Mouse (Mus musculus) hindbrain, embryonic 13.5 days (tissue): ENCODE data around the gene Tmem101. TPM values are rescaled to one million over a fixed set of nuclear protein-coding genes. Genes with fewer than 3 reads are reported as not detected.

Experiments
- ATAC-seq: fragments of 200-750 bp; cut with Nextera tagmentation; 2 replicates; pipeline ENCODE4 v1.8.0; 2017; ENCODE audit warnings: moderate TSS enrichment; ENCODE audit not compliant: low FRiP score
- H3K27ac ChIP-seq: fragments of 300-500 bp; sonication (generic); 2 replicates; pipeline ENCODE4 v1.5.1; 2015; ENCODE audit warnings: inconsistent platforms, mild to moderate bottlenecking, moderate library complexity
- H3K27me3 ChIP-seq: fragments of 300-500 bp; sonication (generic); 2 replicates; pipeline ENCODE4 v1.6.1; 2015; ENCODE audit warnings: mild to moderate bottlenecking, inconsistent platforms
- H3K36me3 ChIP-seq: fragments of 300-500 bp; sonication (generic); 2 replicates; pipeline ENCODE4 v1.6.1; 2015; ENCODE audit warnings: mild to moderate bottlenecking, inconsistent platforms
- H3K4me1 ChIP-seq: fragments of 300-500 bp; sonication (generic); replicated peaks from 2 replicates; pipeline ENCODE4 v1.6.1; 2015; ENCODE audit warnings: inconsistent platforms
- H3K4me2 ChIP-seq: fragments of 300-500 bp; sonication (generic); 2 replicates; pipeline ENCODE4 v1.6.1; 2015; ENCODE audit warnings: inconsistent platforms, mild to moderate bottlenecking, moderate library complexity
- H3K4me3 ChIP-seq: fragments of 300-500 bp; sonication (generic); 2 replicates; pipeline ENCODE4 v1.5.1; 2015; ENCODE audit warnings: mild to moderate bottlenecking, inconsistent platforms
- H3K9ac ChIP-seq: fragments of 300-500 bp; sonication (generic); 2 replicates; pipeline ENCODE4 v1.6.1; 2015; ENCODE audit warnings: mild to moderate bottlenecking, inconsistent platforms
- H3K9me3 ChIP-seq: fragments of 300-500 bp; sonication (generic); 2 replicates; pipeline ENCODE4 v1.6.1; 2016; ENCODE audit warnings: inconsistent platforms
- whole genome bisulfite sequencing: fragments of 180-500 bp; shearing (Covaris S2); methylation state at CpG from one replicate; pipeline ENCODE4 v1.1.7; 2015; 5-methylcytosine and 5-hydroxymethylcytosine counted together
- polyA plus RNA-seq: library from polyadenylated mRNA; unstranded; fragments of >200 nt; fragmentation: Nextera tagmentation; extraction: Ambion mirVana; gene quantifications from 2 replicates; pipeline ENCODE4 v1.2.1, GENCODE M21; 2015

The Tmem101 gene
- polyA plus RNA-seq, 1 experiment from 2014 or later: 37.9 TPM

GRCm38 (mm10) chr11:102145471-102146001 is 10.7 kb downstream of the Tmem101 start, which contains the start of gene Nags:
Gene Nags, plus strand, starts transcription at chr11:102145513.
- Histone ChIP-seq H3K27me3 (peaks cover 78% of the 10 kb centered on the region), H3K36me3 (no peaks in the 10 kb centered on the region), H3K9me3 (no peaks in the 10 kb centered on the region), H3K4me3 (peak within 1 kb of the TSS; percentile 30), H3K9ac (peak within 1 kb of the TSS; percentile 29; the same call in 1 of the 2 replicates), H3K4me1 (peaks cover 24% of the 10 kb centered on the region), H3K4me2 (peak within 1 kb of the TSS; percentile 44), H3K27ac (no peak within 1 kb of the TSS)
- WGBS: 2% methylated on average over 50 of the region's 50 CpGs
- no peak for ATAC-seq

DNA sequence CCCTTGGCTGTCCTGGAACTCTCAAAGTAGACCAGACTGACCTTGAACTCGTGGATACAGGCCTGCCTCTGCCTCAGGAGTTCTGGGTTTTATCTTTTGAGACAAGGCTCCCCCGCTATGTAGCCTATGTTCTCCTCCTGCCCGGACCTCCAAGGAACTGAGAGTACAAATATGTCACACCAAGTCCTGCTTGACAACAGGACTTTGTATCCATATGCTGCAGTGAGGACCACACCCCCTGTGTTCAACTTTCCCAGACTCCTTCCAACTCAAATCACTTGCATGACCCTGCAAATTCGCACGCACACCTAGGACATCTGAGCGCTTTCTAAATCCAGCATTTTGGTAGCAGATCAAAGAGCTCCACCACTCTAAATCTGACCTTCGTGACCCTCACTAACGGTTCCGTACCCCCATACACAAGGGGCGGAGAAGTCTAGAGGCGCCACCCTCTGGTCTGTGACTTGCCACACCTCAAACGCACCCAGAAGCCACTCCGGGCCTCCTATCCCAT is 11.2 kb downstream of the Tmem101 start:
- 23% methylated on average over 13 of the region's 13 CpGs for WGBS
- no peak for ATAC-seq
- no peak overlapping the region for H3K27ac ChIP-seq
- H3K4me1 ChIP-seq: peaks cover 24% of the 10 kb centered on the region
- peak overlapping the region; percentile 29; the same call in 1 of the 2 replicates for H3K9ac ChIP-seq
- peaks cover 78% of the 10 kb centered on the region for H3K27me3 ChIP-seq
- H3K4me3 ChIP-seq: peak overlapping the region; percentile 30; the same call in 1 of the 2 replicates
- H3K9me3 ChIP-seq: no peaks in the 10 kb centered on the region
- H3K36me3 ChIP-seq: no peaks in the 10 kb centered on the region
- peak overlapping the region; percentile 44 for H3K4me2 ChIP-seq

GRCm38 (mm10) chr11:102142355-102142754 is 13.8 kb downstream of the Tmem101 start:
- Histone ChIP-seq H3K4me2 (no peak overlapping the region), H3K9ac (no peak overlapping the region), H3K4me1 (peaks cover 23% of the 10 kb centered on the region), H3K27me3 (peaks cover 60% of the 10 kb centered on the region), H3K9me3 (no peaks in the 10 kb centered on the region), H3K27ac (no peak overlapping the region), H3K36me3 (no peaks in the 10 kb centered on the region), H3K4me3 (no peak overlapping the region)
- ATAC-seq: no peak
- 71% methylated on average over 7 of the region's 7 CpGs for WGBS

- WGBS: 6% methylated on average over 5 of the region's 5 CpGs
Observed at GRCm38 (mm10) chr11:102140508-102140907, 15.7 kb downstream of the Tmem101 start.

GRCm38 (mm10) chr11:102138447-102138740 is 17.8 kb downstream of the Tmem101 start:
- 0 out of 2 replicates have a peak overlapping the region, but pooled peaks have one; percentile 51 for H3K9ac ChIP-seq
- H3K9me3 ChIP-seq: no peaks in the 10 kb centered on the region
- 1% methylated on average over 18 of the region's 18 CpGs for WGBS
- no peak overlapping the region for H3K27ac ChIP-seq
- peak; percentile 63; the same call in 1 of the 2 replicates for ATAC-seq
- peaks cover 41% of the 10 kb centered on the region for H3K27me3 ChIP-seq
- no peaks in the 10 kb centered on the region for H3K36me3 ChIP-seq
- H3K4me1 ChIP-seq: peaks cover 17% of the 10 kb centered on the region
- peak overlapping the region; percentile 54 for H3K4me2 ChIP-seq
- H3K4me3 ChIP-seq: peak overlapping the region; percentile 22

More at GRCm38 (mm10) chr11:102140508-102140907, 15.7 kb downstream of the Tmem101 start:
- Histone ChIP-seq H3K4me1 (peaks cover 8% of the 10 kb centered on the region), H3K9me3 (no peaks in the 10 kb centered on the region), H3K9ac (no peak overlapping the region), H3K4me3 (no peak overlapping the region), H3K36me3 (no peaks in the 10 kb centered on the region), H3K4me2 (no peak overlapping the region), H3K27ac (no peak overlapping the region), H3K27me3 (peaks cover 54% of the 10 kb centered on the region)
- ATAC-seq: no peak

DNA sequence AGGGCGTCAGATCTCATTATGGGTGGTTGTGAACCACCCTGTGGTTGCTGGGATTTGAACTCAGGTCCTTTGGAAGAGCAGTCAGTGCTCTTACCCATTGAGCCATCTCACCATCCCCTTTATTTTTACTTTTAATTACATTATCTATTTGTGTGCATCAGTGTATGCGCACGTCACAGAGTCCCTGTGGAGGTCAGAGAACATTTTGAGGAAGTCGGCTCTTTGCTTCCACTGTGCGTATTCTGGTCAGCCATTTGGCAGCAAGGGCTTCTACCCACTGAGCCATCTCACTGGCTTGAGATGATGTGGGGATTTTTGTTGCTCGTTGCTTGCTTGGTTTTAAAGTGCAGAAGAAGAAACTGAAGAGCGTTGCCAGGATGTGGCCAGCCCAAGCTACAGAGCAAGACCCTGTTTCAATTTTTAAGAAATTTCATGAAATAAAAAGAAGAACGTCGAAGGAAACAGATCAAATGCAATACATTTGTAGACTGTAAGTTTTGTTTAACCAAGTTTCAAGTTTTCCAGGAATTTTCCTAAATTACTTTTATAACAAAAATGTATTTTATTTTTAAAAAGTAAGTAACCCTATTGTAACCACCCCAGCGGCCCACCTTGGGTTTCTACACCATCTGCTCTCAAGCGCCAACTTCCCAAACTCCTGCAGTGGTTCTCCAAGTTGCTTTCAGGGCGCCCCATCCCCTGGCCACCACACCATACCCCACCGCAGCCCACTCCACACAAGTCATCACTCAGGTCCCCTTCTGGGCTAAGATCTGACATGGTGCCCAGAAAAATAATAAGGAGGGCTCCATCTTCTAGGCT is 18.4 kb downstream of the Tmem101 start:
- no peaks in the 10 kb centered on the region for H3K36me3 ChIP-seq
- 0 out of 2 replicates have a peak overlapping the region, but pooled peaks have one; percentile 51 for H3K9ac ChIP-seq
- peaks cover 36% of the 10 kb centered on the region for H3K27me3 ChIP-seq
- peak; percentile 43; the same call in 1 of the 2 replicates for ATAC-seq
- peaks cover 17% of the 10 kb centered on the region for H3K4me1 ChIP-seq
- H3K4me2 ChIP-seq: peak overlapping the region; percentile 54
- H3K9me3 ChIP-seq: no peaks in the 10 kb centered on the region
- H3K27ac ChIP-seq: no peak overlapping the region
- peak overlapping the region; percentile 22 for H3K4me3 ChIP-seq
- 47% methylated on average over 13 of the region's 13 CpGs for WGBS

DNA sequence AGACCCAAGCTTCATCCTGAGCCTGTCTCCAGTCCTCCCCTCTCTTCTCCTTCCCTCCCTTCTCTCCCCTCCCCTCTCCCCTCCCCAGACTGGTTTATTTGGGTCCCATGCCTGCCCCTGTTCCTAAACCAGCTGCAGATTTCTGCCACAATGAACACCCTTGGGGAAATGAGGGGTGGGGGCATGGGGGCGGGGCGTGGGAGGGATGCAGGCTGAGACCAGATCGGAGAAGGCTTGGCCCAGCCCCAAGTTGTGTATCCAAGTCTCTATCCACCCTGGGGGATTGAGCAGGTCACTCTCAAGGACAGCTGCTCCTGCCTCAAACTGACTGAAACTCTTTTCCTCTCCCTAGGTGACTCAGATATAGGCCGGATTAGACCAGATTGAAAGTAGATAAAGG is 21.7 kb downstream of the Tmem101 start:
- Histone ChIP-seq H3K4me1 (peaks cover 23% of the 10 kb centered on the region), H3K9ac (0 out of 2 replicates have a peak overlapping the region, but pooled peaks have one; percentile 29), H3K4me2 (no peak overlapping the region), H3K9me3 (no peaks in the 10 kb centered on the region), H3K27ac (no peak overlapping the region), H3K4me3 (no peak overlapping the region), H3K36me3 (no peaks in the 10 kb centered on the region), H3K27me3 (peaks cover 31% of the 10 kb centered on the region)
- 33% methylated on average over 4 of the region's 4 CpGs for WGBS
- no peak for ATAC-seq

GRCm38 (mm10) chr11:102117386-102117785 is 38.8 kb downstream of the Tmem101 start:
- Histone ChIP-seq H3K4me2 (no peak overlapping the region), H3K4me1 (no peaks in the 10 kb centered on the region), H3K27me3 (peaks cover 4% of the 10 kb centered on the region; the same call in 1 of the 2 replicates), H3K36me3 (no peaks in the 10 kb centered on the region), H3K9me3 (no peaks in the 10 kb centered on the region), H3K27ac (no peak overlapping the region), H3K4me3 (no peak overlapping the region), H3K9ac (no peak overlapping the region)
- ATAC-seq: no peak
- 87% methylated on average over 6 of the region's 6 CpGs for WGBS

DNA sequence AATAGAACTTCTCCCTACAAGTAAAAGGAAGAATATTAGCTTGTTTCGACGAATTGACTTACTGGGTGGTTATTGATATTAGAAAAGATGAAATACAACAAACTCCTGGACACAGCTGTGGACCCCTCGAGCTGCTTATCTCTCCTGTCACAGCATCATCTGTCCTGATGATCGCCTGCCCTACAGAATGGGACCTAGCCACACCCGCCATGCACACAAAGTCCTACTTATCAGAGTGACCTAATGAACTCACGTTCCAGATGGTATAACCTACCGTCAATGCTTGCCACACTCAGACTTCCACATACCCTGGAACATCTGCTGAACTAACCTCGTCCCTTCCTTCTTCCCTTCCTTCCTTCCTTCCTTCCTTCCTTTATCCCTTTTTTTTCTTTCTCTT is 40.0 kb downstream of the Tmem101 start:
- 87% methylated on average over 8 of the region's 8 CpGs for WGBS
- H3K27ac ChIP-seq: no peak overlapping the region
- H3K4me1 ChIP-seq: no peaks in the 10 kb centered on the region
- peaks cover 10% of the 10 kb centered on the region; the same call in 1 of the 2 replicates for H3K27me3 ChIP-seq
- ATAC-seq: no peak
- H3K9me3 ChIP-seq: no peaks in the 10 kb centered on the region
- H3K36me3 ChIP-seq: no peaks in the 10 kb centered on the region
- no peak overlapping the region for H3K9ac ChIP-seq
- no peak overlapping the region for H3K4me3 ChIP-seq
- no peak overlapping the region for H3K4me2 ChIP-seq

DNA sequence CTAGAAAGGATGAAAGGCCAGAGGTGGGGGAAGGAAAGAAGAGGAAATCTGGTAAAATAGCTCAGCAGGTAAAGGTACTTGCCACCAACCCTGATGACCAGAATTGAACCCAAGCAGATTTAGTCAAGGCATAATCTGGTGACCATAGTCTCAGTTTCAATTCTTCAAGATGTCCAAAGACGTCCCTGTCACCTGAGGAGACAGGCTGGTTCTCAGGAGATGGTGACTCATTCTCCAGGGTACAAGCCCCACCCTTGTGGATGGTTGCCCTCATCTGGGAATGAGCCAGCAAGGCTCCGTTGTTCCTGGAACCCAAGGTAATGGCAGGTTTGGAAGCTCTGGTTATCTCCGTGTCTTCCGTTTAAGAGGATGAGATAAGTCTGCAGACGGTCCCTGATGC is 44.6 kb downstream of the Tmem101 start:
- Histone ChIP-seq H3K27ac (no peak overlapping the region), H3K4me1 (peaks cover 5% of the 10 kb centered on the region), H3K4me3 (no peak overlapping the region), H3K9ac (no peak overlapping the region), H3K4me2 (no peak overlapping the region), H3K9me3 (no peaks in the 10 kb centered on the region), H3K36me3 (no peaks in the 10 kb centered on the region), H3K27me3 (peaks cover 53% of the 10 kb centered on the region)
- 89% methylated on average over 5 of the region's 5 CpGs for WGBS
- ATAC-seq: no peak

DNA sequence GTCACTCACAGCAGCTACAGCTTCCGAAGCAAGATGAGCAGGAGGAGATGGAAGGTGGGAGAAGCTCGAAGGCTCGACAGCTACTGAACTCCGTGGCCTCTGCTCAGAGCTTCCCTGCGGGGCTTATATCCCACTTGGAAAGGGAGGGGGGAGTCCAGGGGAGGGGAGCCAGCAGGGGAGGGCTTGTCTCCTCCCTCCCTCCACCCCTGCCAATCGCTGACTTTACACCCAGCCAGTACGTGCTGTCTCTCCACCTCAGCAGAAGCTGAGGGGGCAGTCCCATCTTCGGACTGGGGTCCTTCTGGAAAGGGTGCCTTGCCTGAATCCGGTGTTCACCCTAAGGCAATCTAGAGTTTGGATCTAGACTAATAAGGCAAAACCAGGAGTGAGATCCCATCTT is 48.5 kb downstream of the Tmem101 start, which contains the start of gene Pyy:
TSS of gene Pyy (minus strand) at position 101 of the 400 bp plus-strand sequence.
- ATAC-seq: no peak
- WGBS: 14% methylated on average over 9 of the region's 9 CpGs
- peak within 1 kb of the TSS; percentile 29 for H3K4me2 ChIP-seq
- no peak within 1 kb of the TSS for H3K4me3 ChIP-seq
- peaks cover 5% of the 10 kb centered on the region for H3K4me1 ChIP-seq
- no peak within 1 kb of the TSS for H3K27ac ChIP-seq
- H3K36me3 ChIP-seq: no peaks in the 10 kb centered on the region
- peaks cover 85% of the 10 kb centered on the region for H3K27me3 ChIP-seq
- no peak within 1 kb of the TSS for H3K9ac ChIP-seq
- H3K9me3 ChIP-seq: no peaks in the 10 kb centered on the region

GRCm38 (mm10) chr11:102106911-102107310 is 49.3 kb downstream of the Tmem101 start:
- H3K9ac ChIP-seq: no peak overlapping the region
- peaks cover 91% of the 10 kb centered on the region for H3K27me3 ChIP-seq
- H3K9me3 ChIP-seq: no peaks in the 10 kb centered on the region
- no peak for ATAC-seq
- H3K36me3 ChIP-seq: no peaks in the 10 kb centered on the region
- H3K4me3 ChIP-seq: no peak overlapping the region
- no peak overlapping the region for H3K27ac ChIP-seq
- 1% methylated on average over 21 of the region's 21 CpGs for WGBS
- peak overlapping the region; percentile 29 for H3K4me2 ChIP-seq
- peaks cover 5% of the 10 kb centered on the region for H3K4me1 ChIP-seq
